Mouse (Mus musculus) neural tube, embryonic 11.5 days (tissue): ENCODE results near the gene Pdpk1. TPM values are rescaled to one million over a fixed set of nuclear protein-coding genes. Genes with fewer than 3 reads are reported as not detected.

ENCODE experiments used
- ATAC-seq: fragments of 200-750 bp; cut with Nextera tagmentation; 2 replicates; pipeline ENCODE4 v1.8.0; 2017; ENCODE audit warnings: moderate number of reproducible peaks, mild to moderate bottlenecking, moderate TSS enrichment, moderate library complexity; ENCODE audit not compliant: insufficient read depth, low FRiP score, low TSS enrichment
- DNase-seq: peaks from one replicate; pipeline ENCODE4 v3.0.0-alpha.2; 2015; ENCODE audit warnings: low spot score
- H3K27ac ChIP-seq: fragments of 300-500 bp; sonication (generic); 2 replicates; pipeline ENCODE4 v1.5.1; 2014; ENCODE audit warnings: low read depth, mild to moderate bottlenecking, low read length
- H3K27me3 ChIP-seq: fragments of 300-500 bp; sonication (generic); 2 replicates; pipeline ENCODE4 v1.6.1; 2014; ENCODE audit warnings: mild to moderate bottlenecking, low read length, mixed read lengths; ENCODE audit not compliant: control insufficient read depth, insufficient read depth
- H3K36me3 ChIP-seq: fragments of 300-500 bp; sonication (generic); 2 replicates; pipeline ENCODE4 v1.6.1; 2014; ENCODE audit warnings: mild to moderate bottlenecking, low read length, moderate library complexity, mixed read lengths; ENCODE audit not compliant: control insufficient read depth, insufficient read depth
- H3K4me1 ChIP-seq: fragments of 300-500 bp; sonication (generic); 2 replicates; pipeline ENCODE4 v1.6.1; 2014; ENCODE audit warnings: low read length, mixed read lengths; ENCODE audit not compliant: control insufficient read depth, insufficient read depth
- H3K4me2 ChIP-seq: fragments of 300-500 bp; sonication (generic); 2 replicates; pipeline ENCODE4 v1.6.1; 2014; ENCODE audit warnings: low read depth, mild to moderate bottlenecking, moderate library complexity
- H3K4me3 ChIP-seq: fragments of 300-500 bp; sonication (generic); 2 replicates; pipeline ENCODE4 v1.5.1; 2014; ENCODE audit warnings: low read depth, low read length
- H3K9ac ChIP-seq: fragments of 300-500 bp; sonication (generic); 2 replicates; pipeline ENCODE4 v1.6.1; 2014; ENCODE audit warnings: mild to moderate bottlenecking, low read length
- H3K9me3 ChIP-seq: fragments of 300-500 bp; sonication (generic); 2 replicates; pipeline ENCODE4 v1.6.1; 2016; ENCODE audit warnings: low read length; ENCODE audit not compliant: control insufficient read depth
- WGBS: fragments of 180-500 bp; shearing (Covaris S2); extraction: QIAGEN DNeasy Blood & Tissue Kit; methylation state at CpG from one replicate; pipeline ENCODE4 v1.1.7; 2014; 5-methylcytosine and 5-hydroxymethylcytosine counted together
- polyA plus RNA-seq: library from polyadenylated mRNA; unstranded; fragments of >200 nt; fragmentation: Nextera tagmentation; extraction: Ambion mirVana; gene quantifications from 2 replicates; pipeline ENCODE4 v1.2.1, GENCODE M21; 2014

The Pdpk1 gene
- polyA plus RNA-seq, 1 experiment from 2014 or later, result 44.9 TPM

- Histone ChIP-seq H3K4me2 (no peak overlapping the region), H3K9ac (no peak overlapping the region), H3K9me3 (no peaks in the 10 kb centered on the region), H3K27me3 (no peaks in the 10 kb centered on the region), H3K36me3 (peaks cover 20% of the 10 kb centered on the region), H3K4me3 (no peak overlapping the region), H3K4me1 (no peaks in the 10 kb centered on the region), H3K27ac (no peak overlapping the region)
- DNase-seq, result no peak
- WGBS, result 93% methylated on average over 5 of the region's 5 CpGs
- no peak for ATAC-seq
Observed at GRCm38 (mm10) chr17:24048053-24048452, 102.7 kb downstream of the Pdpk1 start.

DNA sequence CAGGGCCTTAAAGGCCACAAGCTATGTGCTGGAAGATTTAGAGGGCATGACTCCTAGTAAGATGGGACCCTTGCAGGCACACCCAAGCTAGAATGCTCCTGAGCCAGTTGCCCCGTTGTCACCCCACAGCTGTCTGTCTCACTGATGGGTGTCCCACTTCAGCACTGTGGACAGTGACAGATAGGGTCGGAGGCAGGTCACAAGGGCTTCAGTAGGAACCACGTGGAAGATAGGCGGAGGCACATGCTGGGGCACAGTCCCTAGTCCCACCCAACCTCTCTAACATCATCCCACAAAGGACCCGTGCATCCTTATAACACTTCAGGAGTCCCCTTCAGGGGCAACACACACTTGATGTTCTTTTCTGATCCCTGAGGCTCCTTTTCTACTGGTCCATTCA is 104.7 kb downstream of the Pdpk1 start:
- no peak overlapping the region for H3K27ac ChIP-seq
- no peaks in the 10 kb centered on the region for H3K9me3 ChIP-seq
- peaks cover 15% of the 10 kb centered on the region for H3K36me3 ChIP-seq
- no peak overlapping the region for H3K4me3 ChIP-seq
- H3K27me3 ChIP-seq, result no peaks in the 10 kb centered on the region
- ATAC-seq (no peak), DNase-seq (no peak)
- H3K9ac ChIP-seq, result no peak overlapping the region
- WGBS, result 38% methylated on average over 5 of the region's 5 CpGs
- no peak overlapping the region for H3K4me2 ChIP-seq
- H3K4me1 ChIP-seq, result no peaks in the 10 kb centered on the region

DNA sequence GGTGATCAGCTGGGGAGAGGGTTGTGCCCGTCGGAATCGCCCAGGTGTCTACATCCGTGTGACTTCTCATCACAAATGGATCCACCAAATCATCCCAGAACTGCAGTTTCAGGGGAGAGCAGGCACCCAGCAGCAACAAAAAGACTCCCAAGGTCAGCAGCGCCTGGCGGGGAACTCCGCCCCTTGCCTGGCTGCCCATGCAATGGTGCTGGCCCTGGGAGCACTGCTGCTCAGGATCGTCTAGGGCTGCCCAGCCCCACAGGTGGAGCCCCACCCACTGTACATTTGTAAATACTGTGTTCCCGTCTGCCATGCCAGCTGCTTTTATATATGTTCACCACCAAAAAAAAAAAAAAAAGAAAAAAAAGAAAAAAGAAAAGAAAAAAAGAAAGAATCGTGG is 105.1 kb downstream of the Pdpk1 start:
- Histone ChIP-seq H3K36me3 (peaks cover 13% of the 10 kb centered on the region), H3K4me1 (no peaks in the 10 kb centered on the region), H3K4me3 (no peak overlapping the region), H3K27ac (no peak overlapping the region), H3K27me3 (no peaks in the 10 kb centered on the region), H3K9ac (no peak overlapping the region), H3K9me3 (no peaks in the 10 kb centered on the region), H3K4me2 (no peak overlapping the region)
- DNase-seq, result no peak
- WGBS, result 82% methylated on average over 10 of the region's 10 CpGs
- no peak for ATAC-seq

DNA sequence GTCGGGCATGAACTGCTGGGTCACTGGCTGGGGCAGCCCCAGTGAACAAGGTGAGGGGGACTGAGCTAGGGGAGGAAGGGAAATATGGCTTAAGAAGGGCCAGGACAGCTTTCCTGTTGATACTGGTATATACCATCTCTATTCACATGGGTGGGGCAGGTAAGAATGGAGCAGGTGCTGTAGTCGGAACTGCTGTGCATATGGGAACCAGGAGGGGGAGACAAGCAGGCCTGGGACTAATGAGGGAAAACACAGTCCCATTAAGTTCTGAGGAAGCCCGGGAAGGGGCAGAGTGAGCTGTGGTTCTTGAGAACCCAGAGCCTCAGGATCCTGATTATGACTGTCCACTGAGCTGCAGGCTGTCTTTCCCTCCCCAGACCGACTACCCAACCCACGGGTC is 106.2 kb downstream of the Pdpk1 start:
- WGBS, result 80% methylated on average over 5 of the region's 5 CpGs
- H3K36me3 ChIP-seq, result peaks cover 13% of the 10 kb centered on the region
- DNase-seq (no peak), ATAC-seq (no peak)
- H3K9ac ChIP-seq, result no peak overlapping the region
- H3K4me2 ChIP-seq, result no peak overlapping the region
- no peak overlapping the region for H3K27ac ChIP-seq
- no peaks in the 10 kb centered on the region for H3K9me3 ChIP-seq
- no peaks in the 10 kb centered on the region for H3K4me1 ChIP-seq
- H3K4me3 ChIP-seq, result no peak overlapping the region
- H3K27me3 ChIP-seq, result no peaks in the 10 kb centered on the region

- no peak for DNase-seq
- H3K27me3 ChIP-seq, result no peaks in the 10 kb centered on the region
- H3K27ac ChIP-seq, result no peak within 1 kb of the TSS
- H3K36me3 ChIP-seq, result no peaks in the 10 kb centered on the region
- no peak within 1 kb of the TSS for H3K9ac ChIP-seq
- H3K4me2 ChIP-seq, result no peak within 1 kb of the TSS
- H3K9me3 ChIP-seq, result no peaks in the 10 kb centered on the region
- no peak within 1 kb of the TSS for H3K4me3 ChIP-seq
- no peak for ATAC-seq
- 82% methylated on average over 4 of the region's 4 CpGs for WGBS
- no peaks in the 10 kb centered on the region for H3K4me1 ChIP-seq
Observed at GRCm38 (mm10) chr17:24037844-24038243, 112.9 kb downstream of the Pdpk1 start, which contains the start of gene Prss27. Gene Prss27 (plus strand): TSS chr17:24038144.

DNA sequence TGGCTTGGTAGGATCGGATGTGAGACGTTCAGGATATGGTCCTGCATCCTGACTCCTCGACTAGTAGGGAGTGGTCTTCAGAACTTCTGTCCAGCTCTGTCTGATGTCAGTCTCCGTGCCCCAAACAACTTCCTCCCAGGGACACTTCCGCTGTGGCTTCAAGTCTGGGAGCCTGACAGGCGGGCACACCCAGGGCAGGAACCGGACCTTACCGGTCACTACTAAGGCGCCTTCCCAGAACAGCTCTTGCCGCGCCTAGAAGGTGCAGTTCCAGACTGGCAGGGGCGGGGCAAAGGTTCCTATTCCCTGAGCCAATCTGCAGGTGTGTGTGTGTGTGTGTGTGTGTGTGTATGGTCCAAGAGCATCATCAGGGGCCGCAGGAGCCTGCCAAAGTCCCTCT is 113.4 kb downstream of the Pdpk1 start:
- no peak for DNase-seq
- ATAC-seq, result no peak
- no peaks in the 10 kb centered on the region for H3K27me3 ChIP-seq
- no peak overlapping the region for H3K4me2 ChIP-seq
- H3K27ac ChIP-seq, result no peak overlapping the region
- no peak overlapping the region for H3K4me3 ChIP-seq
- no peaks in the 10 kb centered on the region for H3K4me1 ChIP-seq
- H3K9me3 ChIP-seq, result no peaks in the 10 kb centered on the region
- no peaks in the 10 kb centered on the region for H3K36me3 ChIP-seq
- 78% methylated on average over 13 of the region's 13 CpGs for WGBS
- H3K9ac ChIP-seq, result no peak overlapping the region

DNA sequence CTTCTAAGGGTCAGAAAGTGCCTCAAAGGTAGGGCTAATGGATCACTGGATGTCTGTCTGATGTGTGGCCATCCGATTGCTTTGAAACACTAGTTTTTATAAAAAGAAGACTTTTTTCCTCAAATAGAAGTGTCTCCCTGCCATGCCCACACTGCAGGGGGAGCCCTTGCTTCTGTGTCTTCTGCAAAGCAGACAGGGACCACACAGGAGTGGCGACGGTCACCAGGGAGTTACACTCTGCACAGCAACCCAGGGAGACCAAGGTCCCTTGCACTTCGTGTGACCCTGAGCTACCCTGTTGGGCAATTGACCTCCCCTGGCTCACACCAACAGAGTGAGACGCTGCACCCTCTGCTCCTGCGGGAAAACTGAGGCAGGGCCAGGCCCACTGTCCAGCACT is 113.8 kb downstream of the Pdpk1 start:
- no peak overlapping the region for H3K9ac ChIP-seq
- WGBS, result 74% methylated on average over 6 of the region's 6 CpGs
- H3K9me3 ChIP-seq, result no peaks in the 10 kb centered on the region
- no peak overlapping the region for H3K4me2 ChIP-seq
- no peaks in the 10 kb centered on the region for H3K27me3 ChIP-seq
- H3K27ac ChIP-seq, result no peak overlapping the region
- no peak overlapping the region for H3K4me3 ChIP-seq
- H3K36me3 ChIP-seq, result no peaks in the 10 kb centered on the region
- ATAC-seq (no peak), DNase-seq (no peak)
- no peaks in the 10 kb centered on the region for H3K4me1 ChIP-seq

- no peak overlapping the region for H3K9ac ChIP-seq
- H3K9me3 ChIP-seq, result no peaks in the 10 kb centered on the region
- H3K36me3 ChIP-seq, result no peaks in the 10 kb centered on the region
- no peaks in the 10 kb centered on the region for H3K4me1 ChIP-seq
- no peak overlapping the region for H3K27ac ChIP-seq
- 86% methylated on average over 7 of the region's 7 CpGs for WGBS
- no peak overlapping the region for H3K4me2 ChIP-seq
- ATAC-seq (no peak), DNase-seq (no peak)
- no peak overlapping the region for H3K4me3 ChIP-seq
- no peaks in the 10 kb centered on the region for H3K27me3 ChIP-seq
Observed at GRCm38 (mm10) chr17:24035087-24035486, 115.6 kb downstream of the Pdpk1 start.

GRCm38 (mm10) chr17:24030551-24030950 is 120.2 kb downstream of the Pdpk1 start:
- DNase-seq (no peak), ATAC-seq (no peak)
- WGBS, result 83% methylated on average over 15 of the region's 22 CpGs
- Histone ChIP-seq H3K9ac (no peak overlapping the region), H3K4me2 (no peak overlapping the region), H3K27ac (no peak overlapping the region), H3K4me3 (no peak overlapping the region), H3K27me3 (no peaks in the 10 kb centered on the region), H3K36me3 (no peaks in the 10 kb centered on the region), H3K4me1 (no peaks in the 10 kb centered on the region), H3K9me3 (no peaks in the 10 kb centered on the region)
